Mouse (Mus musculus): ENCODE data around the gene Stap2. TPM values are rescaled to one million over a fixed set of nuclear protein-coding genes. Genes with fewer than 3 reads are reported as not detected.

Gene Stap2
- polyA plus RNA-seq, 1 experiment from 2014 or later = 7.3 TPM

GRCm38 (mm10) chr17:55990278-55990898, 15.0 kb downstream of the Stap2 start:
- H3K36me3 ChIP-seq = peaks cover 55% of the 10 kb centered on the region
- WGBS = 88% methylated on average over 8 of the region's 8 CpGs
- ATAC-seq (ENCODE audit: low FRiP score) = no peak

DNA sequence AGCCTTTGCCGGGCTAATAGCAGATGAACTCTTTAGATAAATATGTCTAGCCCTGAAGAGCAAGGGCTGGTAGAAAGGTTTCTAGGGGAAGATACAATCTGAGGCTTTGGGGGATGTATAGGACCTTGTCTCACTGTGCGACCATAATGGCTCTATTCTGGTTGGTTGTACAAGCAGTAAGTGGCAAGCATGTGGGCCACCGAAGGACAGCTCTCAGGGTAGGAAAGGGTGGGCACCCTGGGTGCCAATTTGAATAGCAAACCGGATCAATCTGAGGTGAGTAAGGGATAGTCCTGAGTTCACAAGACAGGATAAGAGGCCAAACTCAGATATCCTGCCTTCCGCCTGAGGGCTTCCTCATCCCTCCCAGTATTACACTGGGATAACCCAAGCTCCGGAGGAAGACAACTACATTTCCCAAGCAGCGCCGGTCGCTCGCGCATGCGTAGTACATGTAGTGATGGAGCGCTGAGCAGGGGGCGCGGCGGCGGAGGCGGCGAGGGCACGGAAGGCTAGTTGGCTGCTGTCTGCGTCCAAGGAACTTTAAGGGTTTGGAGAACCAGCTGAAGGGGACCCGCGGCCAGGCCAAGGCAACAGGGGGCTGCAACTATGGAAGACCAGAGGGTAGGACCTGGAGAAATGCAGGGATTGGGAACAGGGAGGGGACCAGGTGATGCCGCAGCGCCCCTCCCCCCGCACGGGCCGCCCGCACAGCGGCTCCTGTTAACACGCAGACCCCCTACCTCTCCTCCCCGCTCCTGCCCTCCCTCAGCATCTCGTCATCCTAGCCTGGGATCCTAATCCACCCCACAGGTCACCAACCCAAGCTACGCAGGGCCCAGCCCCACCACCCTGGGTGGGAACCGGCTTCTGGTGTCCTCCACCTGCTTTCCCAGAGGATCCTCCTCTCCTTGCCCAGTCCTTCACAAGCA, 19.1 kb downstream of the Stap2 start, which contains the start of gene Fsd1:
Gene Fsd1, plus strand, starts transcription at position 480 of the 932 bp plus-strand sequence.
- H3K4me2 ChIP-seq = peak within 1 kb of the TSS; percentile 65
- H3K36me3 ChIP-seq = peaks cover 19% of the 10 kb centered on the region; the same call in 1 of the 2 replicates
- ATAC-seq (ENCODE audit: low FRiP score) = peak; percentile 91
- 9% methylated on average over 30 of the region's 35 CpGs for WGBS
- H3K27me3 ChIP-seq (replicated peaks) = no peaks in the 10 kb centered on the region
- H3K9me3 ChIP-seq (replicated peaks) = no peaks in the 10 kb centered on the region
- H3K4me3 ChIP-seq (replicated peaks) = peak within 1 kb of the TSS; percentile 70
- H3K4me1 ChIP-seq = peaks cover 15% of the 10 kb centered on the region
- peak within 1 kb of the TSS; percentile 64 for H3K9ac ChIP-seq (replicated peaks)
- peak within 1 kb of the TSS; percentile 75 for H3K27ac ChIP-seq (replicated peaks)

More at GRCm38 (mm10) chr17:55990278-55990898, 15.0 kb downstream of the Stap2 start:
- no peak overlapping the region for H3K4me2 ChIP-seq
- H3K9ac ChIP-seq (replicated peaks) = no peak overlapping the region
- no peaks in the 10 kb centered on the region for H3K27me3 ChIP-seq (replicated peaks)
- no peak overlapping the region for H3K27ac ChIP-seq (replicated peaks)
- no peaks in the 10 kb centered on the region for H3K9me3 ChIP-seq (replicated peaks)
- peaks cover 15% of the 10 kb centered on the region for H3K4me1 ChIP-seq
- no peak overlapping the region for H3K4me3 ChIP-seq (replicated peaks)

DNA sequence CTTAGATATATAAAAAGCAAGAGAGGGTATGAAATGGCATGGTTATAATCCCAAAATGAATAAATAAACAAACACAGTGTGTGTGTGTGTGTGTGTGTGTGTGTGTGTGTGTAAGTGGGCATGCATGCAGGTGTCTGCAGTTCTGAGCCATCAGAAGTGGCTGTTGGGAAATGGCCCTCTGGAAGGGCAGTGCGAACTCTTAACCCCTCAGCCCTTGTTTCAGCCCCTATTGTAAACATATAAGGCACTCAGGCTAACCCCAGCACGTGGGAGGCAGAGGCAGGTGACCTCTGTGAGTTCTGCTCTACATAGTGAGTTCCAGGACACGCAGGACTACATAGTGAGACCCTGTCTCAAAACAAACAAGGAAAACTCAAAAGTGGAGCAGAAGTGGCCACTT, 28.1 kb downstream of the Stap2 start:
- Histone ChIP-seq H3K36me3 (peaks cover 16% of the 10 kb centered on the region; the same call in 1 of the 2 replicates), H3K4me3 (replicated peaks) (no peak overlapping the region), H3K4me2 (no peak overlapping the region), H3K9ac (replicated peaks) (no peak overlapping the region), H3K27me3 (replicated peaks) (no peaks in the 10 kb centered on the region), H3K4me1 (peaks cover 19% of the 10 kb centered on the region), H3K9me3 (replicated peaks) (no peaks in the 10 kb centered on the region), H3K27ac (replicated peaks) (peak overlapping the region; percentile 10; the same call in 1 of the 2 replicates)
- 44% methylated on average over 3 of the region's 3 CpGs for WGBS
- ATAC-seq (ENCODE audit: low FRiP score) = no peak

DNA sequence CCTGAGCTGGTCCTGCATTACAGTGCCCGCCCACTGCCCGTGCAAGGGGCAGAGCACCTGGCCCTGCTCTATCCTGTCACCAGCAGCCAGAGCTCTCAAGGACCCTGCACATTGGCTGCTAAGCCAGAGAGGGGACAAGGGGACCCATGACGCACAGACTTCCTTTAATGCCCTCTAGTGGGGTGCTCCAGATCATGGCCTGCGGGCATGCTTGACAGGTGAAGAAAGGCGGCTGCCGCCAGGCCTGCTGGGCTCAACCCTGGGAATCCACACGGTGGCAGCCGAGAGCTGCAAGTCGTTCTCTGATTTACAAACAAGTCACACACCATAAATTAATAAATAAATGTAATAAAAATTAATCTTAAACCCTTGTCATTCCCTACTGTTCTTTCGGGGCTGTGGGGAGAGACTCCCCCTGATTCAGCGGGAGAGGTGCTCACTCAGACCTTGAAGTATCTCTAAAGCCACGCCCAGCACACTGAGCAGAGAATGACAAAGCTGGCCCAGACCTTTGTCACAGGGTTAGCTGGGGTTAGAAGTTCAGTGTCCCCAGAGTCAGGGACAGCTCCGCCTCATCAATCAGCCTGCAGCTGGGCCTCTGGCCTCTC, 29.0 kb downstream of the Stap2 start:
- peak; percentile 46 for ATAC-seq (ENCODE audit: low FRiP score)
- peaks cover 28% of the 10 kb centered on the region for H3K4me1 ChIP-seq
- H3K27me3 ChIP-seq (replicated peaks) = no peaks in the 10 kb centered on the region
- 14% methylated on average over 13 of the region's 13 CpGs for WGBS
- H3K4me3 ChIP-seq (replicated peaks) = no peak overlapping the region
- H3K27ac ChIP-seq (replicated peaks) = peak overlapping the region; percentile 58
- peak overlapping the region; percentile 4; the same call in 1 of the 2 replicates for H3K4me2 ChIP-seq
- no peaks in the 10 kb centered on the region for H3K9me3 ChIP-seq (replicated peaks)
- H3K36me3 ChIP-seq = peaks cover 16% of the 10 kb centered on the region; the same call in 1 of the 2 replicates
- no peak overlapping the region for H3K9ac ChIP-seq (replicated peaks)

DNA sequence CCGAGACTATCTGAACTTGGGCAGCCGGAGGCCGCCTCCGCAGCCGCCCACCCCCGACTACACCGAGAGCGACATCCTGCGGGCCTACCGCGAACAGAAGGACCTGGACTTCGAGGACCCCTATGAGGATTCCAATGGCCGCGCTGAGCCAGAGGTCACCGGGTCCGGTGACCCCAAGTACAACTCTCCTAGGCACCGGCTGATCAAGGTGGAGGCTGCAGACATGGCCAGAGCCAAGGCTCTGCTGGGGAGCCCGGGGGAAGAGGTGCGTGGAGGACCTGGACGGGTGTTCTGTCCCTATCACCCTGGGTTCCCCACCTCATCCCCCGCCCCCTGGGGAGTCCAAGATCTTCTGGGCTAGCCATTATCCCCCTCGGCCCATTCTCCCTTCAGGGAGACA, 33.9 kb downstream of the Stap2 start:
- peak overlapping the region; percentile 90 for H3K4me2 ChIP-seq
- 26% methylated on average over 22 of the region's 22 CpGs for WGBS
- no peaks in the 10 kb centered on the region for H3K9me3 ChIP-seq (replicated peaks)
- H3K27ac ChIP-seq (replicated peaks) = 0 out of 2 replicates have a peak overlapping the region, but pooled peaks have one; percentile 85
- H3K27me3 ChIP-seq (replicated peaks) = no peaks in the 10 kb centered on the region
- H3K4me1 ChIP-seq = peaks cover 51% of the 10 kb centered on the region
- peak overlapping the region; percentile 65 for H3K9ac ChIP-seq (replicated peaks)
- peak overlapping the region; percentile 51 for H3K4me3 ChIP-seq (replicated peaks)
- ATAC-seq (ENCODE audit: low FRiP score) = no peak
- H3K36me3 ChIP-seq = peaks cover 31% of the 10 kb centered on the region

- Histone ChIP-seq H3K9ac (replicated peaks) (peak within 1 kb of the TSS; percentile 65), H3K4me3 (replicated peaks) (peak within 1 kb of the TSS; percentile 51), H3K4me2 (peak within 1 kb of the TSS; percentile 90), H3K9me3 (replicated peaks) (no peaks in the 10 kb centered on the region), H3K4me1 (peaks cover 46% of the 10 kb centered on the region), H3K27me3 (replicated peaks) (no peaks in the 10 kb centered on the region), H3K27ac (replicated peaks) (peak within 1 kb of the TSS; percentile 85), H3K36me3 (peaks cover 39% of the 10 kb centered on the region)
- ATAC-seq (ENCODE audit: low FRiP score) = peak; percentile 65
- WGBS = 7% methylated on average over 54 of the region's 55 CpGs
Observed at GRCm38 (mm10) chr17:55969966-55970891, 35.2 kb downstream of the Stap2 start, which contains the start of gene Shd. Shd (plus strand) TSS chr17:55970467.

DNA sequence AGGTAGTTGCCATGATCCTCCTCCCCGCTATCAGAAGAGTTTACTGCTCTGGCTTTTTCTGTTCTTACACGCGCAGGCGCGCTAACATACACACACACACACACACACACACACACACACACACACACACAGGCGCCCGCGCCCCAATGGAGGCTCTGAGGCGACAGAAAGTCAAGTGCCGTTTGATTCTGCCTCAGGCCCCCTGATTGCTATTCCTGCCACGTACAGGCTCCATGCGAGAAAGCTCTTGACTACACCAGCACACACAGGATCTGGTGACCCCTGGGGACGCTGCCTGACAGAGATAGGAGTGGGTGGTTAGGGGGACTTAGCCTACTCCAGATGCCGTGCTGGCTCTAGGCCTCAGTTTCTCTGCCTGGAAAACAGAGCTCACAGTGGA, 35.8 kb downstream of the Stap2 start:
- Histone ChIP-seq H3K4me3 (replicated peaks) (peak overlapping the region; percentile 51), H3K36me3 (peaks cover 45% of the 10 kb centered on the region), H3K27me3 (replicated peaks) (no peaks in the 10 kb centered on the region), H3K9ac (replicated peaks) (peak overlapping the region; percentile 65; the same call in 1 of the 2 replicates), H3K4me1 (peaks cover 46% of the 10 kb centered on the region), H3K27ac (replicated peaks) (peak overlapping the region; percentile 85), H3K9me3 (replicated peaks) (no peaks in the 10 kb centered on the region), H3K4me2 (peak overlapping the region; percentile 90)
- peak; percentile 73 for ATAC-seq (ENCODE audit: low FRiP score)
- 16% methylated on average over 14 of the region's 14 CpGs for WGBS

DNA sequence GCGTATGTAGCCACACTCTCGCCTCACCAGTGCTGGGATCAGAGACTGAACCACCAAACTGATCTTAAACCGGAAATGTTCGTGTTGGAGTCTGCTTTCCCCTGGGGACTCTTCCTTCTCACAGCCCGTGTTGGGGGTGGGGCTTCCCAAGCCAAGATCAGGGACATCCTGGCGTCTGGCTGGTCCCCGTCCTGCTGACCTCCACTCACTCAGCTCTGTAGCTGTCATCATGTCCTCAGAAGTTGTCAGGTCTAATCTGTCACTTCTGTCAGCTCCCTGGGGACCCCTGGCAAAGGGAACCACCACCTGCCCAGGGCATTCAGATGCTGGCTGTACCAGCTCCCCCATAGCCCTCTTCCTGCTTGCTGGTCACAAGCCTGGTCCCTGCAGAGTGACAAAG, 37.2 kb downstream of the Stap2 start:
- peak overlapping the region; percentile 85; the same call in 1 of the 2 replicates for H3K27ac ChIP-seq (replicated peaks)
- H3K36me3 ChIP-seq = peaks cover 37% of the 10 kb centered on the region
- no peaks in the 10 kb centered on the region for H3K9me3 ChIP-seq (replicated peaks)
- whole genome bisulfite sequencing = 46% methylated on average over 7 of the region's 7 CpGs
- H3K4me3 ChIP-seq (replicated peaks) = no peak overlapping the region
- no peak for ATAC-seq (ENCODE audit: low FRiP score)
- no peak overlapping the region for H3K4me2 ChIP-seq
- H3K4me1 ChIP-seq = peaks cover 46% of the 10 kb centered on the region
- no peak overlapping the region for H3K9ac ChIP-seq (replicated peaks)
- no peaks in the 10 kb centered on the region for H3K27me3 ChIP-seq (replicated peaks)

DNA sequence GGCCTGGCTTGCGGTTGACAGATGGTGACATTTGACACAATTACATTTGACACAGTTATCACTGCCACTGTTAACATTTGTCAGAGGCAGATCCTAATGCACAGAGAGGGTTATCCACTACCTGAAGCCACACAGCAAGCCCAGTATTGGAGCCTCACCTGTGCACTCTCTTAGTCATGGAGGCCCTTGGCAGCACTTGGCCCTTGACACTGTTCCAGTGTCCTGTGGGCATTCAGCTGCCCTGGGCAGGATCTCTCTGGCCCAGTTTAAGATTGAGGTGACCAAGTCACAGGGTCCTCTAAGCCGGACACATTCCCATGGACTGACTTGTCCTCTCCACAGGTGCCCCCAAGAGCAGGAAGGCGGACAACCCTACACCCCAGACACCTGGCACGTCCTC, 38.2 kb downstream of the Stap2 start:
- H3K36me3 ChIP-seq = peaks cover 35% of the 10 kb centered on the region
- no peak overlapping the region for H3K9ac ChIP-seq (replicated peaks)
- 91% methylated on average over 4 of the region's 4 CpGs for WGBS
- peaks cover 39% of the 10 kb centered on the region for H3K4me1 ChIP-seq
- no peaks in the 10 kb centered on the region for H3K27me3 ChIP-seq (replicated peaks)
- H3K27ac ChIP-seq (replicated peaks) = no peak overlapping the region
- H3K9me3 ChIP-seq (replicated peaks) = no peaks in the 10 kb centered on the region
- no peak for ATAC-seq (ENCODE audit: low FRiP score)
- H3K4me3 ChIP-seq (replicated peaks) = no peak overlapping the region
- H3K4me2 ChIP-seq = no peak overlapping the region

DNA sequence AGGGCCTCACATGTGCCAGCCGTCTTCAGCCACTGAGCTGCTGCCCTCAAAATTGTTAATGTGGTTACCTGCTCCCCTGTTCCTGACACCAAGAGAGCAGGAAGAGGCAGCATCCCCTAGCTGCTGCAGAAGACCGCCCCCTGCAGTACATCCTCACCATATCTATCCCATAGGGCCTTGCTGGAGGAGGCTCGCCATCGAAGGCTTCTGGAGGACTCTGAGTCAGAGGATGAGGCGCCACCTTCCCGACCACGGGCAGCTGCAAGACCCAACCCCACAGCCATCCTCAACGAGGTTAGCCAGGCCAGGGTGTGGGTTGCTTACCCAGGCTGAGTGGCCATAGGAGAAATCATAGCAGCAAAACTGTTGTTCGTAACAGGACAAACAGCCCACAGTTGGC, 40.4 kb downstream of the Stap2 start:
- no peak overlapping the region for H3K9ac ChIP-seq (replicated peaks)
- H3K27ac ChIP-seq (replicated peaks) = no peak overlapping the region
- peaks cover 43% of the 10 kb centered on the region for H3K36me3 ChIP-seq
- no peak overlapping the region for H3K4me3 ChIP-seq (replicated peaks)
- H3K27me3 ChIP-seq (replicated peaks) = no peaks in the 10 kb centered on the region
- H3K4me2 ChIP-seq = no peak overlapping the region
- peaks cover 26% of the 10 kb centered on the region for H3K4me1 ChIP-seq
- H3K9me3 ChIP-seq (replicated peaks) = no peaks in the 10 kb centered on the region
- ATAC-seq (ENCODE audit: low FRiP score) = no peak
- 82% methylated on average over 9 of the region's 9 CpGs for WGBS
